Mouse (Mus musculus) embryonic facial prominence, embryonic 13.5 days (tissue): ENCODE data around the gene Coq10a. TPM values are rescaled to one million over a fixed set of nuclear protein-coding genes. Genes with fewer than 3 reads are reported as not detected.

Experiments
- ATAC-seq: fragments of 200-750 bp; cut with Nextera tagmentation; 2 replicates; pipeline ENCODE4 v1.8.0; 2017; ENCODE audit warnings: low read depth; ENCODE audit not compliant: insufficient number of reproducible peaks, insufficient read depth, low FRiP score, low TSS enrichment
- H3K27ac ChIP-seq: fragments of 300-500 bp; sonication (generic); 2 replicates; pipeline ENCODE4 v1.5.1; 2015; ENCODE audit warnings: moderate library complexity, mild to moderate bottlenecking, inconsistent platforms
- H3K27me3 ChIP-seq: fragments of 300-500 bp; sonication (generic); 2 replicates; pipeline ENCODE4 v1.6.1; 2015; ENCODE audit warnings: mild to moderate bottlenecking, inconsistent platforms
- H3K36me3 ChIP-seq: fragments of 300-500 bp; sonication (generic); 2 replicates; pipeline ENCODE4 v1.6.1; 2015; ENCODE audit warnings: mild to moderate bottlenecking, inconsistent platforms
- H3K4me1 ChIP-seq: fragments of 300-500 bp; sonication (generic); 2 replicates; pipeline ENCODE4 v1.6.1; 2015; ENCODE audit warnings: inconsistent platforms
- H3K4me2 ChIP-seq: fragments of 300-500 bp; sonication (generic); 2 replicates; pipeline ENCODE4 v1.6.1; 2015; ENCODE audit warnings: moderate library complexity, mild to moderate bottlenecking, inconsistent platforms
- H3K4me3 ChIP-seq: fragments of 300-500 bp; sonication (generic); 2 replicates; pipeline ENCODE4 v1.5.1; 2015; ENCODE audit warnings: mild to moderate bottlenecking, inconsistent platforms
- H3K9ac ChIP-seq: fragments of 300-500 bp; sonication (generic); 2 replicates; pipeline ENCODE4 v1.6.1; 2015; ENCODE audit warnings: mild to moderate bottlenecking, inconsistent platforms
- H3K9me3 ChIP-seq: fragments of 300-500 bp; sonication (generic); 2 replicates; pipeline ENCODE4 v1.6.1; 2016; ENCODE audit warnings: inconsistent platforms
- WGBS: fragments of 180-500 bp; shearing (Covaris S2); methylation state at CpG from one replicate; pipeline ENCODE4 v1.1.7; 2015; ENCODE audit warnings: mixed read lengths; 5-methylcytosine and 5-hydroxymethylcytosine counted together
- polyA plus RNA-seq: library from polyadenylated mRNA; unstranded; fragments of >200 nt; fragmentation: Nextera tagmentation; extraction: Ambion mirVana; gene quantifications from 2 replicates; pipeline ENCODE4 v1.2.1, GENCODE M21; 2015

Gene Coq10a
- polyA plus RNA-seq, 1 experiment from 2014 or later = 13.1 TPM

- Histone ChIP-seq H3K9me3 (no peaks in the 10 kb centered on the region), H3K9ac (no peak overlapping the region), H3K4me1 (0 out of 2 replicates have a peak, but pooled peaks cover 11% of the 10 kb centered on the region), H3K27ac (no peak overlapping the region), H3K4me2 (no peak overlapping the region), H3K4me3 (no peak overlapping the region), H3K36me3 (peaks cover 23% of the 10 kb centered on the region), H3K27me3 (no peaks in the 10 kb centered on the region)
- no peak for ATAC-seq
- 73% methylated on average over 9 of the region's 9 CpGs for WGBS
These were observed 32.8 kb upstream of the Coq10a start for GRCm38 (mm10) chr10:128401638-128402037.

- WGBS = 21% methylated on average over 2 of the region's 2 CpGs
- ATAC-seq = no peak
- Histone ChIP-seq H3K27ac (no peak within 1 kb of the TSS), H3K4me1 (0 out of 2 replicates have a peak, but pooled peaks cover 11% of the 10 kb centered on the region), H3K9me3 (no peaks in the 10 kb centered on the region), H3K36me3 (peaks cover 24% of the 10 kb centered on the region), H3K4me2 (no peak within 1 kb of the TSS), H3K27me3 (no peaks in the 10 kb centered on the region), H3K9ac (no peak within 1 kb of the TSS), H3K4me3 (0 out of 2 replicates have a peak within 1 kb of the TSS, but pooled peaks have one; percentile 2)
These were observed 32.3 kb upstream of the Coq10a start, which contains the start of gene Slc39a5 for GRCm38 (mm10) chr10:128401056-128401455. Gene Slc39a5, minus strand, starts transcription at chr10:128401229.

DNA sequence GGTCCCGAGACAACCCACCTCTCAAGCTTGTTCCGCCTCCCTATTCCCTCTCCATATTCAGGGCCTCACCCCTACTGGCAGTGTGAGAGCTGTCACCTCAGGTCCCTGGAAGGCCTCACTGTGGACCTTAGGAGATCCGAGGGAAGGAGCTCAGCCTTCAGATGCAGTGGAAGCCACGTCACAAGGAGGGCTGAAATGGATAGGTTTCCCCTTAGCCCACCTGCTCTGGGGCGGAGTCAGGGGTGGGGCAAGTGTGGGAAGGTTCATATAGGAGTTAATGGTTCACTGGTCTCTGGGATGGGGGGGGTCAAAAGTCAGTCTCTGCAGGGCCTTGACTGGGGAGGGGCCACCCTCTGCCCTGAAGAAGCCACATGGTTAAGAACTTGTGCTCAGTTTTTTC, 31.5 kb upstream of the Coq10a start:
- 0 out of 2 replicates have a peak overlapping the region, but pooled peaks have one; percentile 2 for H3K4me3 ChIP-seq
- H3K36me3 ChIP-seq = peaks cover 24% of the 10 kb centered on the region
- no peaks in the 10 kb centered on the region for H3K27me3 ChIP-seq
- WGBS = 21% methylated on average over 5 of the region's 5 CpGs
- H3K9me3 ChIP-seq = no peaks in the 10 kb centered on the region
- no peak overlapping the region for H3K9ac ChIP-seq
- no peak overlapping the region for H3K27ac ChIP-seq
- ATAC-seq = no peak
- 0 out of 2 replicates have a peak, but pooled peaks cover 11% of the 10 kb centered on the region for H3K4me1 ChIP-seq
- no peak overlapping the region for H3K4me2 ChIP-seq

GRCm38 (mm10) chr10:128397466-128397865, 28.7 kb upstream of the Coq10a start:
- Histone ChIP-seq H3K4me3 (no peak overlapping the region), H3K27ac (no peak overlapping the region), H3K9ac (no peak overlapping the region), H3K4me2 (no peak overlapping the region), H3K4me1 (peaks cover 21% of the 10 kb centered on the region; the same call in 1 of the 2 replicates), H3K36me3 (peaks cover 51% of the 10 kb centered on the region), H3K27me3 (no peaks in the 10 kb centered on the region), H3K9me3 (no peaks in the 10 kb centered on the region)
- WGBS = 71% methylated on average over 7 of the region's 7 CpGs
- ATAC-seq = no peak

DNA sequence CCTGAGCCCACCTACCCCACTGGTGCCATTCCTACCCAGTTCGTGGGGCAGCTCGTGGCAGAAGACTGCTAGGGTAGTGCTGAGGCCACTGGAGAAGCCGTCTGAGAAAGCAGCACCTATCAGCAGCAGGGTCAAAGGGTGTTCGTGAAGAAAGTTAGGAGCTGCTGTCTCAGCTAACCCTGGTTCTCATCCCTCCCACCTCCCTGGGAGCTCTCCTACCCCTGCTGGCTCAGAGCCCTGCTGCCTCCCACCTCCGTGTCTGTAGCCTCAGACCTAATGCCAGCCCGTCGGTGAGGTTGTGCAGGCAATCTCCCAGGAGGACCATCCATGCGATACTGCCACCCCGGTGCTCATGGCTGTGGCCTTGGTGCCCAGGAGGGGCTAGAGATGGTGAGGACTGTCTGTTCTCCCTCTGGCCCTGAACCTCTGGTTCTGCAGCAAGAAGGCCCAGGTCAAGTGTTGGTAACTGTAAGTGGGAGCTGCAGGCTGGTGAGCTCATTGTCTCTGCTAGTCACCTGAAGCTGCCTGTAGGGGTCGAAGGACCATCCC, 28.0 kb upstream of the Coq10a start:
- no peaks in the 10 kb centered on the region for H3K9me3 ChIP-seq
- ATAC-seq = no peak
- H3K4me3 ChIP-seq = no peak overlapping the region
- H3K4me2 ChIP-seq = no peak overlapping the region
- H3K4me1 ChIP-seq = peaks cover 21% of the 10 kb centered on the region; the same call in 1 of the 2 replicates
- WGBS = 73% methylated on average over 10 of the region's 10 CpGs
- H3K27ac ChIP-seq = peak overlapping the region; percentile 7; the same call in 1 of the 2 replicates
- H3K27me3 ChIP-seq = no peaks in the 10 kb centered on the region
- peaks cover 58% of the 10 kb centered on the region for H3K36me3 ChIP-seq
- no peak overlapping the region for H3K9ac ChIP-seq

DNA sequence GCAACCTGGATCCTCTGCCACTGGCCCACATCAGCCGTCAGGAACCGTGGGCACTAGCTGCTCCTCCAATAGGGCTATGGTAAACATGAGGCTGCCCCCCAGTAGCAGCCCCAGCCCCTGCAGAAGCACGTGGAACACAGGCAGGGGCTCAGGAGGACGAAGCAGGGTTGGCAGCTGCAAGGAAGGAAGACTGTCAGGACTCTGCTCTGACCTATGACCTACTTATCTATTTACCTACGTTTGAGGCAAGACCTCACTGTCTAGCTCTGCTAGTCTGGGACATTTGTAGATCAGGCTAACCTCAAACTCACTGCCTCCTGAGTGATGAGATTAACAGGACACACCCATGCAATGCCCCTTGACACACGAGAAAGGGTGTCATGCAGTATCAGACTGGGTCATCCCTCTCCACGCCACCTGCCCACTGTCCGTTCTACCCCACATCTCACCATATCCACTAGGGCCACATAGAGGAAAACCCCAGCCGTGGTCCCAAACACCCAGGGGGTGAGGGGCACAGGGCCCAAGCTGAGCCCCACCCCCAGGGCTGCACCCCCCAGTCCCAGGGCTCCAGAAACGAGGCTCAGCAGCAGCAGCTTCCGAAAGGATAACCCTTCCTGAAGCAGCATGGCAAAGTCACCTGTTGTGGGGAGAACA, 27.3 kb upstream of the Coq10a start:
- Histone ChIP-seq H3K4me2 (no peak overlapping the region), H3K27ac (0 out of 2 replicates have a peak overlapping the region, but pooled peaks have one; percentile 7), H3K36me3 (peaks cover 64% of the 10 kb centered on the region), H3K4me3 (no peak overlapping the region), H3K9me3 (no peaks in the 10 kb centered on the region), H3K4me1 (peaks cover 21% of the 10 kb centered on the region; the same call in 1 of the 2 replicates), H3K27me3 (no peaks in the 10 kb centered on the region), H3K9ac (no peak overlapping the region)
- WGBS = 67% methylated on average over 11 of the region's 11 CpGs
- ATAC-seq = no peak

- 82% methylated on average over 6 of the region's 6 CpGs for WGBS
These were observed 23.1 kb upstream of the Coq10a start for GRCm38 (mm10) chr10:128391850-128392249.

DNA sequence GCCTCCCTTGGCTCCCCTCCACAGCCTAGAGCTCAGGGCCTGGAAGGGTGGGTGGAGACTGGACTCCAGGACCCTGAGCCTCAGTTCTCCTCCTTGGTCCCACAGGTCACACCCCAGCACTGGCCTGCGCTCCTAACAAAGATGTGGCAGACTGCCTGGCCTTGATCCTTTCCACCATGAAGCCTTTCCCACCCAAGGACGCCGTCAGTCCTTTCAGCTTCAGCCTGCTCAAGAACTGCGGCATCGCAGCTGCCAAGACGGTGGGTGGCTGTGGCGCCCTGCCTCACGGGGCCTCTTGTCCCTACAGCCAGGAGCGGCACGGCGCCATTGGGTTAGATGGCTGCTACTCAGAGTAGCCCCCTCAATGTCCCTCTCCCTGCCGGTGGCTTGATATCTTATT, 21.6 kb upstream of the Coq10a start:
- Histone ChIP-seq H3K36me3 (peaks cover 98% of the 10 kb centered on the region), H3K4me1 (peaks cover 10% of the 10 kb centered on the region; the same call in 1 of the 2 replicates), H3K27ac (no peak overlapping the region), H3K27me3 (no peaks in the 10 kb centered on the region), H3K9ac (no peak overlapping the region; the same call in 1 of the 2 replicates), H3K4me2 (no peak overlapping the region), H3K4me3 (no peak overlapping the region), H3K9me3 (no peaks in the 10 kb centered on the region)
- no peak for ATAC-seq
- WGBS = 83% methylated on average over 12 of the region's 12 CpGs

More at GRCm38 (mm10) chr10:128391850-128392249, 23.1 kb upstream of the Coq10a start:
- Histone ChIP-seq H3K4me2 (no peak overlapping the region), H3K27me3 (no peaks in the 10 kb centered on the region), H3K9me3 (no peaks in the 10 kb centered on the region), H3K36me3 (peaks cover 98% of the 10 kb centered on the region), H3K4me3 (no peak overlapping the region), H3K9ac (0 out of 2 replicates have a peak overlapping the region, but pooled peaks have one; percentile 27), H3K4me1 (peaks cover 10% of the 10 kb centered on the region; the same call in 1 of the 2 replicates), H3K27ac (no peak overlapping the region)
- ATAC-seq = no peak

GRCm38 (mm10) chr10:128389570-128389969, 20.8 kb upstream of the Coq10a start:
- peaks cover 7% of the 10 kb centered on the region; the same call in 1 of the 2 replicates for H3K4me1 ChIP-seq
- ATAC-seq = no peak

DNA sequence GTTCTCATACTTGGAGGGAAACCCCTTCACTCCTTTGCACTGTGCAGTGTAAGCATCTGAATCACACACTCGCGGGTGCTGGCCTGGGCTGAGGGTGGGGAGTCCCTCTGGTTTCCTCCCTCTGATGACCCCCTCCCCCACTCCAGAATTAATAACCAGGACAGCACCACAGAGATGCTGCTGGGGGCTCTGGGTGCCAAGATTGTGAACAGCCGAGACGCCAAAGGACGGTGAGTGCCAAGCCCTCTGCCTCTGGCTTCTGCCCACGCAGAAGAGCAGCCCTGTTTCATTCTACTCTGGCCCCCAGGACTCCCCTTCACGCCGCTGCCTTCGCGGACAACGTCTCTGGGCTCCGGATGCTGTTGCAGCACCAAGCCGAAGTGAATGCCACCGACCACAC, 20.1 kb upstream of the Coq10a start:
- Histone ChIP-seq H3K9ac (no peak overlapping the region), H3K4me1 (0 out of 2 replicates have a peak, but pooled peaks cover 3% of the 10 kb centered on the region), H3K4me3 (no peak overlapping the region), H3K27ac (no peak overlapping the region), H3K27me3 (no peaks in the 10 kb centered on the region), H3K9me3 (no peaks in the 10 kb centered on the region), H3K36me3 (peaks cover 99% of the 10 kb centered on the region), H3K4me2 (no peak overlapping the region)
- ATAC-seq = no peak
- 93% methylated on average over 14 of the region's 14 CpGs for WGBS

More at GRCm38 (mm10) chr10:128389570-128389969, 20.8 kb upstream of the Coq10a start:
- H3K36me3 ChIP-seq = peaks cover 99% of the 10 kb centered on the region
- H3K27me3 ChIP-seq = no peaks in the 10 kb centered on the region
- WGBS = 88% methylated on average over 6 of the region's 6 CpGs
- H3K4me2 ChIP-seq = no peak overlapping the region
- no peaks in the 10 kb centered on the region for H3K9me3 ChIP-seq
- H3K9ac ChIP-seq = no peak overlapping the region; the same call in 1 of the 2 replicates
- no peak overlapping the region for H3K4me3 ChIP-seq
- no peak overlapping the region for H3K27ac ChIP-seq

GRCm38 (mm10) chr10:128385902-128386301, 17.1 kb upstream of the Coq10a start:
- no peak overlapping the region for H3K4me2 ChIP-seq
- no peaks in the 10 kb centered on the region for H3K9me3 ChIP-seq
- no peak overlapping the region for H3K4me3 ChIP-seq
- WGBS = 85% methylated on average over 7 of the region's 7 CpGs
- H3K27ac ChIP-seq = no peak overlapping the region
- peaks cover 99% of the 10 kb centered on the region for H3K36me3 ChIP-seq
- H3K9ac ChIP-seq = no peak overlapping the region
- H3K27me3 ChIP-seq = no peaks in the 10 kb centered on the region
- H3K4me1 ChIP-seq = no peaks in the 10 kb centered on the region
- ATAC-seq = no peak

DNA sequence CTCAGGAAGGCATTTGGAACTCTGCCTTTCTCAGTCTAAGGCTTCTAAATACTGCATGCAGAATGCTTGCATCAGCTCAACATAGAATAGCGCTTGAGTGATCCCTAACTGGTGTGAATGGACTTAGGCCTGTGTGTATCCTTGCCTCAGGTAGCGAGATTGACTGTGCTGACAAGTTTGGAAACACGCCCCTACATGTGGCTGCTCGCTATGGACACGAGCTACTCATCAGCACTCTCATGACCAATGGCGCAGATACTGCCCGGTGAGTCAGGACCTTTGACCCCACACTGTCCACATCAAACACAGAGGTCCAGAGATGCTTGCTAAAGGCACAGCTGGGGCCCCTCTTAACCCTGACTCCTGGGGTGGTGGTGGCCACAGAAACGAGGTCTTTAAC, 13.7 kb upstream of the Coq10a start:
- Histone ChIP-seq H3K9me3 (no peaks in the 10 kb centered on the region), H3K4me1 (peaks cover 19% of the 10 kb centered on the region), H3K4me3 (no peak overlapping the region), H3K27me3 (no peaks in the 10 kb centered on the region), H3K36me3 (peaks cover 92% of the 10 kb centered on the region), H3K4me2 (no peak overlapping the region), H3K27ac (no peak overlapping the region), H3K9ac (no peak overlapping the region)
- no peak for ATAC-seq
- WGBS = 84% methylated on average over 8 of the region's 8 CpGs
